In genomic region chr3:52046895-52047372, GRCm38 (mm10) we compare ENCODE assay signal across 8 mouse cellular contexts. TPM values are rescaled to one million over a fixed set of nuclear protein-coding genes. Genes with fewer than 3 reads are reported as not detected.
DNase-seq lines count a peak whose midpoint lies in the region; ATAC-seq and TF ChIP-seq lines count a peak whose summit lies in the region.

No protein-coding gene starts in this region.

- DNase-seq in ZHBTc4 (ENCODE audit: low read depth, low spot score), result peak; percentile 91
- DNase-seq in cerebellum, postnatal 4 days (ENCODE audit: low spot score in 2 of 2), result peak; percentile 81 to 93
- peak; percentile 95 for DNase-seq in gastrocnemius, adult 2 months
- peak; percentile 97 for DNase-seq in hindbrain, postnatal 0 days (ENCODE audit: low spot score)
- peak; percentile 87 for DNase-seq in left cerebral cortex, adult 2 months (ENCODE audit: extremely low spot score in 1 of 2, low spot score in 2 of 2)
- peak; percentile 84 for DNase-seq in retina, postnatal 7 days (ENCODE audit: low read depth, low spot score)
- peak; percentile 84 to 93 for DNase-seq in urinary bladder, adult 18-20 months (ENCODE audit: low spot score in 2 of 2)

- peak; percentile 84 for ATAC-seq in hindbrain, postnatal 0 days

- H3K9ac ChIP-seq in hindbrain, postnatal 0 days (replicated peaks; ENCODE audit: low read length), result peak overlapping the region; percentile 56

- TF ChIP-seq CTCF in gastrocnemius, adult 2 months (IDR thresholded peaks at IDR 0.05), result peak; percentile 11; the same call in 1 of the 2 replicates
- peak; percentile 41 for TF ChIP-seq CTCF in hindbrain, postnatal 0 days (IDR thresholded peaks at IDR 0.05; ENCODE audit: low read depth)
- TF ChIP-seq CTCF in left cerebral cortex, adult 2 months (IDR thresholded peaks at IDR 0.05), result no peak

- no peaks in the 10 kb centered on the region for H3K36me3 ChIP-seq in hindbrain, postnatal 0 days (ENCODE audit: insufficient read depth, low read length)
- H3K36me3 ChIP-seq in macrophage (ENCODE audit: inconsistent target), result no peaks in the 10 kb centered on the region

- WGBS in hindbrain, postnatal 0 days, result under 1% methylated on average over 13 of the region's 13 CpGs
- 4% methylated on average over 13 of the region's 13 CpGs for WGBS in macrophage (ENCODE audit: missing documents)

- no peaks in the 10 kb centered on the region for H3K79me2 ChIP-seq in macrophage (ENCODE audit: inconsistent target)

- H3K9me3 ChIP-seq in hindbrain, postnatal 0 days (ENCODE audit: low read length), result no peaks in the 10 kb centered on the region

- H3K27ac ChIP-seq in gastrocnemius, adult 2 months, result peak overlapping the region; percentile 89
- peak overlapping the region; percentile 87 for H3K27ac ChIP-seq in hindbrain, postnatal 0 days
- peak overlapping the region; percentile 94 for H3K27ac ChIP-seq in left cerebral cortex, adult 2 months
- H3K27ac ChIP-seq in macrophage, result peak overlapping the region; percentile 72

- intact Hi-C loops in gastrocnemius, adult 2 months (cut with DNase I), result loop anchor here (1.0 to 2.0 kb wide), 2 partner anchors 55 to 150 kb away; no protein-coding TSS in a partner anchor
- intact Hi-C loops in left cerebral cortex, adult 2 months (cut with DNase I), result loop anchor here (1.0 to 2.0 kb wide), 3 partner anchors 17 to 150 kb away; no protein-coding TSS in a partner anchor

- no peaks in the 10 kb centered on the region for H3K27me3 ChIP-seq in hindbrain, postnatal 0 days (ENCODE audit: insufficient read depth, low read length)

- H3K4me1 ChIP-seq in hindbrain, postnatal 0 days (ENCODE audit: insufficient read depth, low read length), result peaks cover 25% of the 10 kb centered on the region

- H3K4me3 ChIP-seq in gastrocnemius, adult 2 months, result peak overlapping the region; percentile 71
- peak overlapping the region; percentile 23 for H3K4me3 ChIP-seq in hindbrain, postnatal 0 days (ENCODE audit: low read length)
- H3K4me3 ChIP-seq in left cerebral cortex, adult 2 months, result peak overlapping the region; percentile 47
- H3K4me3 ChIP-seq in macrophage (ENCODE audit: inconsistent target), result peak overlapping the region; percentile 18

- peak overlapping the region; percentile 64 for H3K4me2 ChIP-seq in hindbrain, postnatal 0 days (ENCODE audit: low read depth, low read length)

RNA-seq across cellular contexts. Expression of gene Maml3, which starts 57.9 kb away (rescaled TPM):
- total RNA-seq in gastrocnemius, adult 2 months (2021), result 1 to 10 TPM; 2.0 to 2.5 TPM
- total RNA-seq in hindbrain, postnatal 0 days (2014; rRNA removed), result 18.0 and 18.8 TPM in 2 replicates
- polyA plus RNA-seq in hindbrain, postnatal 0 days (2015; fragmentation: Nextera tagmentation; extraction: Ambion mirVana), result 4.3 and 4.8 TPM in 2 replicates
- total RNA-seq in left cerebral cortex, adult 2 months (2021), result 10 to 100 TPM; 10.3 to 10.9 TPM
- 1 to 10 TPM; 1.2 to 9.8 (median 4.1) TPM for total RNA-seq in macrophage (2018; cell fraction: chromatin; rRNA removed)
- total RNA-seq in macrophage (2018; cell fraction: cytosol; rRNA removed), result 1 to 10 TPM in 1 of 26 experiments, under 1 TPM in 25; 0.19 to 1.0 (median 0.51) TPM
- total RNA-seq in macrophage (2018; cell fraction: nucleus; rRNA removed), result 10 to 100 TPM in 1 of 26 experiments, 1 to 10 TPM in 22, under 1 TPM in 3; 0.72 to 21.2 (median 2.8) TPM
- 0.50 to 3.3 TPM (median 0.72 TPM) in 3 replicates for polyA plus RNA-seq in macrophage (2018)

Comparison
In these comparisons a context has a peak if more than half of its experiments do, and no peak if none do; other contexts are left out.
1. Peak in every context shown above with its lines: DNase-seq, ATAC-seq, H3K4me3 ChIP-seq and H3K27ac ChIP-seq.
2. H3K4me3 ChIP-seq: peak in every context shown above with its lines; median percentile 71 in gastrocnemius, adult 2 months; 47 in left cerebral cortex, adult 2 months; 23 in hindbrain, postnatal 0 days; 18 in macrophage.